Mouse (Mus musculus): Measurements from ENCODE around the gene Gab3. TPM values are rescaled to one million over a fixed set of nuclear protein-coding genes. Genes with fewer than 3 reads are reported as not detected.
"Not testable (repeated sequence)": the region's sequence is repeated elsewhere in the genome, so short reads cannot be mapped to it uniquely, and the experiment has no call there.

Gene Gab3
- polyA plus RNA-seq, 1 experiment: 3.1 TPM

GRCm38 (mm10) chrX:75036626-75037025 lies 48.6 kb downstream of the Gab3 start:
- no peaks in the 10 kb centered on the region for H3K4me1 ChIP-seq (ENCODE audit: control insufficient read depth, insufficient read depth, insufficient read length)
- H3K27me3 ChIP-seq (ENCODE audit: control insufficient read depth, insufficient read depth, low read length): no peaks in the 10 kb centered on the region
- no peak overlapping the region for H3K27ac ChIP-seq (ENCODE audit: insufficient read depth, low read length)
- no peak for DNase-seq (ENCODE audit: low read depth in 1 of 2, low spot score in 2 of 2)
- no peak overlapping the region for H3K4me3 ChIP-seq (ENCODE audit: extremely low read depth, insufficient read depth, insufficient read length)
- TF ChIP-seq CTCF (IDR thresholded peaks at IDR 0.05; ENCODE audit: extremely low read depth, insufficient read depth, insufficient read length, insufficient replicate concordance) (no peak), POLR2A (IDR thresholded peaks at IDR 0.05; ENCODE audit: low read depth, low read length) (no peak)
- no peaks in the 10 kb centered on the region for H3K36me3 ChIP-seq (ENCODE audit: control insufficient read depth, insufficient read depth, low read length)

DNA sequence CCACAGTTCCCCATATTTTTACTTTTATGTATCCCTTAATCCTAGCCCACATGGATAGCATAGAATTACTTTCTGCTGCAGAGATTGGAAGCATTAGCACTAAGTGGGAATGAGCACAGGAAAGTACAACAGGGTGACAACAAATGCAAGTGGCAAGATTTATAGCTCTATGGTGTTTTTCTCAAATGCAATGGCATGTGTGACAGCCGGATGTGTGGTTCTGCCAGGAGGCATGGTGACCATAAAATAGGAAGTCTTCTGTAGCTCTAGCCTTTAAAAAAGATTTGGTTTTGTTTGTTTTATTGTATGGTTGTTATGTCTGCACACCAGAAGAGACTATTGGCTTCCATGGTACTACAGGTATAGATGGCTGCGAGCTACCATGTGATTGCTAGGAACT lies 50.1 kb downstream of the Gab3 start:
- H3K4me3 ChIP-seq (ENCODE audit: extremely low read depth, insufficient read depth, insufficient read length): no peak overlapping the region
- 63% methylated on average over 2 of the region's 2 CpGs for WGBS
- DNase-seq (ENCODE audit: low read depth in 1 of 2, low spot score in 2 of 2): peak in 1 of 2 experiments; percentile 5
- H3K36me3 ChIP-seq (ENCODE audit: control insufficient read depth, insufficient read depth, low read length): no peaks in the 10 kb centered on the region
- H3K27me3 ChIP-seq (ENCODE audit: control insufficient read depth, insufficient read depth, low read length): no peaks in the 10 kb centered on the region
- TF ChIP-seq CTCF (IDR thresholded peaks at IDR 0.05; ENCODE audit: extremely low read depth, insufficient read depth, insufficient read length, insufficient replicate concordance) (no peak), POLR2A (IDR thresholded peaks at IDR 0.05; ENCODE audit: low read depth, low read length) (no peak)
- no peak overlapping the region; the same call in 1 of the 2 replicates for H3K27ac ChIP-seq (ENCODE audit: insufficient read depth, low read length)
- no peaks in the 10 kb centered on the region for H3K4me1 ChIP-seq (ENCODE audit: control insufficient read depth, insufficient read depth, insufficient read length)

GRCm38 (mm10) chrX:75034054-75034453 lies 51.2 kb downstream of the Gab3 start:
- H3K36me3 ChIP-seq (ENCODE audit: control insufficient read depth, insufficient read depth, low read length); DNase-seq (ENCODE audit: low read depth in 1 of 2, low spot score in 2 of 2); H3K27me3 ChIP-seq (ENCODE audit: control insufficient read depth, insufficient read depth, low read length); H3K4me3 ChIP-seq (ENCODE audit: extremely low read depth, insufficient read depth, insufficient read length); H3K4me1 ChIP-seq (ENCODE audit: control insufficient read depth, insufficient read depth, insufficient read length): not testable (repeated sequence)
- 24% methylated on average over 1 of the region's 1 CpGs for WGBS
- H3K27ac ChIP-seq (ENCODE audit: insufficient read depth, low read length): peak overlapping the region; percentile 15; the same call in 1 of the 2 replicates

DNA sequence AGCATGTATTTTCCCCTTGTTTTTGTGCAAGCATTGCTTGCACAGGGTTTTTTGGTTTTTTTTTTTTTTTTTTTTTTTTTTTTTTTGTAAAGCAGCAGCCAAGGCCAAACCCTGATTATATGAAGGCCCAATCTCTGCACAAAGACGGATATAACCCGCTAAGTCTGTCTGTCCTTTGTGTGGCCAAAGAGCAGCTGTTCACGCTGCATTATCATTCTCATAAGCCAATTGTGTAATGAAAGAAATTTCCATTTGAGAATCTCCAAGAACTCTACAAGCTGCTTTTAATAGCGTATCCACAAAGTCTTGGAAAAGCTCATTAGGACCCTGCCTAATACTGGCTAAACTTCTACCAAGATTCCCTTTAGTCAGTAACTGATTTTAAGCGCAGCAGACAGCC lies 101.5 kb downstream of the Gab3 start:
- no peaks in the 10 kb centered on the region for H3K27me3 ChIP-seq (ENCODE audit: control insufficient read depth, insufficient read depth, low read length)
- no peak for TF ChIP-seq POLR2A (IDR thresholded peaks at IDR 0.05; ENCODE audit: low read depth, low read length)
- no peak for TF ChIP-seq CTCF (IDR thresholded peaks at IDR 0.05; ENCODE audit: extremely low read depth, insufficient read depth, insufficient read length, insufficient replicate concordance)
- H3K27ac ChIP-seq (ENCODE audit: insufficient read depth, low read length): no peak overlapping the region
- H3K36me3 ChIP-seq (ENCODE audit: control insufficient read depth, insufficient read depth, low read length): no peaks in the 10 kb centered on the region; the same call in 1 of the 2 replicates
- DNase-seq (ENCODE audit: low read depth in 1 of 2, low spot score in 2 of 2): no peak
- 84% methylated on average over 5 of the region's 5 CpGs for WGBS
- no peaks in the 10 kb centered on the region for H3K4me1 ChIP-seq (ENCODE audit: control insufficient read depth, insufficient read depth, insufficient read length)
- no peak overlapping the region for H3K4me3 ChIP-seq (ENCODE audit: extremely low read depth, insufficient read depth, insufficient read length)

DNA sequence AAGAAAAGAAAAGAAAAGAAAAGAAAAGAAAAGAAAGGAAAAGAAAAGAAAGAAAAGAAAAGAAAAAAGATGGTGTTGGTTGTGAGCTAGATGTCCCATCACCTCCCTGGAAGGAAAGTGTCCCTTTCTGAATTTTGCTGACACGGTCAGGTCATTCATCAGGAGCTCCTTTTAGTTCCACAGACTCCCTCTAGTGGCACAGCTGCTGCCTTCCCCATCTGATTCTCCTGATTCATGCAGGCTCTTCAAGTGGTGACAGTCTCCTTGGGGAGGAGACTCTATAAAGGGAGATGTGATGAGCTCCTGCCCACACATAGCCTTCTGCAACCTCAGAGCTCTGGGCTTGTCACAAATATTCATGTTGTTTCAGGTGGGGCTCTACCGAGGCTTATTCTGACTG lies 122.4 kb downstream of the Gab3 start:
- H3K27me3 ChIP-seq (ENCODE audit: control insufficient read depth, insufficient read depth, low read length); H3K4me3 ChIP-seq (ENCODE audit: extremely low read depth, insufficient read depth, insufficient read length); H3K4me1 ChIP-seq (ENCODE audit: control insufficient read depth, insufficient read depth, insufficient read length); H3K27ac ChIP-seq (ENCODE audit: insufficient read depth, low read length); H3K36me3 ChIP-seq (ENCODE audit: control insufficient read depth, insufficient read depth, low read length): not testable (repeated sequence)
- WGBS: 29% methylated on average over 1 of the region's 2 CpGs
- peak in 1 of 2 experiments; percentile 6 for DNase-seq (ENCODE audit: low read depth in 1 of 2, low spot score in 2 of 2)

GRCm38 (mm10) chrX:74959161-74959560 lies 126.1 kb downstream of the Gab3 start:
- not testable (repeated sequence) for DNase-seq (ENCODE audit: low read depth in 1 of 2, low spot score in 2 of 2); H3K27ac ChIP-seq (ENCODE audit: insufficient read depth, low read length); H3K27me3 ChIP-seq (ENCODE audit: control insufficient read depth, insufficient read depth, low read length); H3K4me1 ChIP-seq (ENCODE audit: control insufficient read depth, insufficient read depth, insufficient read length); H3K4me3 ChIP-seq (ENCODE audit: extremely low read depth, insufficient read depth, insufficient read length); H3K36me3 ChIP-seq (ENCODE audit: control insufficient read depth, insufficient read depth, low read length)
- WGBS: 75% methylated on average over 6 of the region's 7 CpGs

Other genes with a start within 250 kb of the Gab3 start
- not detected in 2 replicates for gene Gm5936, start 248.3 kb downstream of the Gab3 start, polyA plus RNA-seq (2012; rRNA removed)
- gene Dkc1, start 10.4 kb upstream of the Gab3 start, polyA plus RNA-seq (2012; rRNA removed): 11.9 and 12.9 TPM in 2 replicates
- 113 and 116 TPM in 2 replicates for gene Mpp1, start 45.6 kb upstream of the Gab3 start, polyA plus RNA-seq (2012; rRNA removed)
- not detected in 2 replicates for gene Smim9, start 78.3 kb upstream of the Gab3 start, polyA plus RNA-seq (2012; rRNA removed)